Mouse (Mus musculus): ENCODE results near the gene Olfr606. TPM values are rescaled to one million over a fixed set of nuclear protein-coding genes. Genes with fewer than 3 reads are reported as not detected.

Gene Olfr606
- polyA plus RNA-seq, 1 experiment from 2014 or later, result not detected

DNA sequence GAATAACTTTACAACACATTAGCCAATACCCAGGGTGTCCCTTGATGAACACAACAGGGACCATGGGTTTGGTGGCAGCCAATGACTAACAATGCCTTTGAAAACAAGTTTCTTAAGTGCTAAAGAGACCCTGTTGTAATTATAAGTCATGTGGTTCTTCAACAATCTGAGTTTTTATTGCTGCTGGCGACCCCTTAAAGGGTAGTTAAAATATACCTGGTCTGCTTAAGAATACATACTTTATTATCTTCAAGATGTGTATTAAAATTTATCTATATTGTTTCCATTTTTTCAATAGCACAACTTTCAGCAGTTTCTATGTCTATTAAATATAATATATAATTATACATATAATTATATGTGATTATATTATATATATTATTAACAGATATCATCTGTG is 49.1 kb downstream of the Olfr606 start, which contains the start of gene Olfr609:
Gene Olfr609 (minus strand): TSS at position 101 of the 400 bp plus-strand sequence.
- no peak within 1 kb of the TSS for H3K9ac ChIP-seq
- TF ChIP-seq CTCF (IDR thresholded peaks at IDR 0.05; ENCODE audit: low read depth), result no peak
- H3K4me1 ChIP-seq (ENCODE audit: insufficient read depth), result no peaks in the 10 kb centered on the region
- no peaks in the 10 kb centered on the region for H3K27me3 ChIP-seq (ENCODE audit: insufficient read depth, low read length)
- 50% methylated on average over 1 of the region's 1 CpGs for WGBS
- no peak for DNase-seq
- no peak within 1 kb of the TSS for H3K27ac ChIP-seq (ENCODE audit: low read depth)
- no peaks in the 10 kb centered on the region for H3K9me3 ChIP-seq (ENCODE audit: low read depth, low read length)
- no peaks in the 10 kb centered on the region for H3K36me3 ChIP-seq (ENCODE audit: insufficient read depth)
- H3K4me3 ChIP-seq (ENCODE audit: low read depth, low read length), result no peak within 1 kb of the TSS
- ATAC-seq (ENCODE audit: insufficient read depth), result no peak
- no peak within 1 kb of the TSS for H3K4me2 ChIP-seq

Small RNAs within 50 kb of the gene (microRNA-seq; reads per million reads assigned to microRNA genes)
- not detected for gene Gm25774 (ENCODE audit: borderline number of aligned reads)

Other genes starting within 250 kb of the Olfr606 start
- gene Olfr593, start 237.2 kb upstream of the Olfr606 start, polyA plus RNA-seq (2014; fragmentation: Nextera tagmentation; extraction: Ambion mirVana), result not detected in 2 replicates
- gene Olfr594, start 232.1 kb upstream of the Olfr606 start, polyA plus RNA-seq (2014; fragmentation: Nextera tagmentation; extraction: Ambion mirVana), result not detected in 2 replicates
- gene Usp17ld, start 196.5 kb upstream of the Olfr606 start, polyA plus RNA-seq (2014; fragmentation: Nextera tagmentation; extraction: Ambion mirVana), result not detected in 2 replicates
- not detected in 2 replicates for gene Olfr596, start 143.4 kb upstream of the Olfr606 start, polyA plus RNA-seq (2014; fragmentation: Nextera tagmentation; extraction: Ambion mirVana)
- not detected in 2 replicates for gene Olfr597, start 132.7 kb upstream of the Olfr606 start, polyA plus RNA-seq (2014; fragmentation: Nextera tagmentation; extraction: Ambion mirVana)
- not detected in 2 replicates for gene Olfr598, start 125.5 kb upstream of the Olfr606 start, polyA plus RNA-seq (2014; fragmentation: Nextera tagmentation; extraction: Ambion mirVana)
- not detected in 2 replicates for gene Olfr599, start 113.1 kb upstream of the Olfr606 start, polyA plus RNA-seq (2014; fragmentation: Nextera tagmentation; extraction: Ambion mirVana)
- gene Olfr600, start 99.4 kb upstream of the Olfr606 start, polyA plus RNA-seq (2014; fragmentation: Nextera tagmentation; extraction: Ambion mirVana), result not detected in 2 replicates
- not detected in 2 replicates for gene Olfr601, start 86.4 kb upstream of the Olfr606 start, polyA plus RNA-seq (2014; fragmentation: Nextera tagmentation; extraction: Ambion mirVana)
- gene Olfr603, start 62.9 kb upstream of the Olfr606 start, polyA plus RNA-seq (2014; fragmentation: Nextera tagmentation; extraction: Ambion mirVana), result not detected in 2 replicates
- gene Usp17lc, start 34.0 kb upstream of the Olfr606 start, polyA plus RNA-seq (2014; fragmentation: Nextera tagmentation; extraction: Ambion mirVana), result not detected in 2 replicates
- gene Olfr605, start 3.6 kb upstream of the Olfr606 start, polyA plus RNA-seq (2014; fragmentation: Nextera tagmentation; extraction: Ambion mirVana), result not detected in 2 replicates
- not detected in 2 replicates for gene Olfr607, start 15.1 kb downstream of the Olfr606 start, polyA plus RNA-seq (2014; fragmentation: Nextera tagmentation; extraction: Ambion mirVana)
- not detected in 2 replicates for gene Olfr608, start 20.8 kb downstream of the Olfr606 start, polyA plus RNA-seq (2014; fragmentation: Nextera tagmentation; extraction: Ambion mirVana)
- gene Olfr609, start 49.0 kb downstream of the Olfr606 start, polyA plus RNA-seq (2014; fragmentation: Nextera tagmentation; extraction: Ambion mirVana), result not detected in 2 replicates
- not detected in 2 replicates for gene Olfr610, start 63.1 kb downstream of the Olfr606 start, polyA plus RNA-seq (2014; fragmentation: Nextera tagmentation; extraction: Ambion mirVana)
- not detected in 2 replicates for gene Olfr611, start 71.8 kb downstream of the Olfr606 start, polyA plus RNA-seq (2014; fragmentation: Nextera tagmentation; extraction: Ambion mirVana)
- gene Olfr612, start 93.7 kb downstream of the Olfr606 start, polyA plus RNA-seq (2014; fragmentation: Nextera tagmentation; extraction: Ambion mirVana), result not detected in 2 replicates
- not detected in 2 replicates for gene Olfr613, start 99.0 kb downstream of the Olfr606 start, polyA plus RNA-seq (2014; fragmentation: Nextera tagmentation; extraction: Ambion mirVana)
- not detected in 2 replicates for gene Olfr615, start 107.0 kb downstream of the Olfr606 start, polyA plus RNA-seq (2014; fragmentation: Nextera tagmentation; extraction: Ambion mirVana)
- gene Olfr616, start 120.1 kb downstream of the Olfr606 start, polyA plus RNA-seq (2014; fragmentation: Nextera tagmentation; extraction: Ambion mirVana), result not detected in 2 replicates
- not detected in 2 replicates for gene Olfr617, start 124.0 kb downstream of the Olfr606 start, polyA plus RNA-seq (2014; fragmentation: Nextera tagmentation; extraction: Ambion mirVana)
- gene Olfr618, start 141.1 kb downstream of the Olfr606 start, polyA plus RNA-seq (2014; fragmentation: Nextera tagmentation; extraction: Ambion mirVana), result not detected in 2 replicates
- gene Olfr619, start 151.5 kb downstream of the Olfr606 start, polyA plus RNA-seq (2014; fragmentation: Nextera tagmentation; extraction: Ambion mirVana), result not detected in 2 replicates
- gene Olfr620, start 163.5 kb downstream of the Olfr606 start, polyA plus RNA-seq (2014; fragmentation: Nextera tagmentation; extraction: Ambion mirVana), result not detected in 2 replicates
- not detected in 2 replicates for gene Olfr622, start 193.7 kb downstream of the Olfr606 start, polyA plus RNA-seq (2014; fragmentation: Nextera tagmentation; extraction: Ambion mirVana)
- gene Olfr623, start 214.7 kb downstream of the Olfr606 start, polyA plus RNA-seq (2014; fragmentation: Nextera tagmentation; extraction: Ambion mirVana), result not detected in 2 replicates
- gene Olfr624, start 222.1 kb downstream of the Olfr606 start, polyA plus RNA-seq (2014; fragmentation: Nextera tagmentation; extraction: Ambion mirVana), result 0.03 TPM in 1 of 2 replicates, not detected in the other
- gene Olfr625-ps1, start 233.7 kb downstream of the Olfr606 start, polyA plus RNA-seq (2014; fragmentation: Nextera tagmentation; extraction: Ambion mirVana), result not detected in 2 replicates